Mouse (Mus musculus) adrenal gland, adult 18-20 months (tissue): ENCODE results near the gene Agbl1. TPM values are rescaled to one million over a fixed set of nuclear protein-coding genes. Genes with fewer than 3 reads are reported as not detected.
A peak's percentile ranks its signal among the peaks of the same experiment; 100 is the strongest.

Source experiments
- DNase-seq, 2 experiments: peaks; one replicate each; pipeline ENCODE4 v3.0.0; 2021 to 2022; ENCODE audit warnings: low spot score in 2 of 2
- total RNA-seq, 2 experiments: library from RNA; stranded (reverse); gene quantifications; 1 replicate in 1 of 2; 2 replicates in 1 of 2; pipeline ENCODE4 v1.2.3; 2021

Agbl1 gene
- total RNA-seq, 2 experiments from 2014 or later, result not detected

GRCm38 (mm10) chr7:76911672-76912071 is 682.0 kb downstream of the Agbl1 start:
- DNase-seq, result no peak

- DNase-seq, result no peak
Observed at GRCm38 (mm10) chr7:76918871-76919270, 689.2 kb downstream of the Agbl1 start.

DNA sequence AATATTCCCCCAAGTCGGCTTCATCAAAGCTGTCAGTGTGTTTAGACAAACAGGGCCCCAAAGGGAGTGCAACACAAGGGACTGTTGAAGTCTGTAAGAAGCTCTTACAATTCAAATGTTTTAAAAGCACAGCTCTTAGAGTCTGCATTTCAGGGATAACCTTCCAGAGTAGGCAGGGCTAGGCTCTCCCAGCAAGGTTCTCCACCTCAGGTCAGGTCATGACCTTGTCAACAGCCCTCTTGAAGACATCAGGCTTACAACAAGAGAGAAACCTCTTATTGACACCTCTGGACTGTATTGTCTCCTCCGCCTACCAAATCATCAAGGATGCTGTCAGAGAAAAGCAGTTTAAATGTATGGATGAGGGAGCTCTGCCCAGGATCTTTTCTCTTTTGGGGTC is 692.0 kb downstream of the Agbl1 start:
- no peak for DNase-seq

DNA sequence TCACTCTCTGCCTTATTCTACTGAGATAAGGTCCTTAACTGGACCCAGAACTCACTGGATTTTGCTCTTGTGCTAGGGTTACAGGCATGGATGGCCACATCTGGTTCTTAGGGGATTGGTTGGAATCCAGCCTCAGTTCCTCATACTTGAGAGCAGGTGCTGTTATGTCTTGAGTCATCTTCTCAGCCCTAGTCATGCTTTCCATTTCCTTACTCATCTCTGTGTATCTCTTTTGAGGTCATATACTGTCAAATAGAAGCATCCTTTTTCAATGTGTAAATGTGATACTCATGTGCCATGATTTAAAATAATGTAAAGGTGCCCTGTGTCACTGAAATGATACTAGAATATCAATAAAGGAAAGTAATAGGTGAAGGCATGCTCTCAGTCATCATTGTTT is 705.5 kb downstream of the Agbl1 start:
- DNase-seq, result no peak

GRCm38 (mm10) chr7:76941531-76941930 is 711.8 kb downstream of the Agbl1 start:
- DNase-seq, result peak in 1 of 2 experiments; percentile 18

DNA sequence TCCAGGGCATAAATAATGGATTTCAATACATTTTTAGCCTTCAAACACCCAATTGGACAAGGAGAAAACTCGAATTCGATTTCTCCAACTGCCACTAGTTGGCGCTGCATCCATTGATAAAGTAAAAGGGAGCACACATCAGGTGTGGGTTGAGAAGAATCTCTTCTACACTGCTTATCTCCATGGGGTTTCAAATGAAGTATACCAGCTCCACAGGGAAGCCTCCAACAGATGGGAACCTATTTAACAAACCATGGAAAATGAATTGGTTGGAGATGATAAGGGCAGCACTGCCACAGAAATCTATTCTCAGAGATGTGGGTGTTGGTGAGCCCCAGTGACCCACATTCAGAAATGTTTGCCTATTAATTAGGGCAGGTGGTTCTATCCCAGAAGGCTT is 741.6 kb downstream of the Agbl1 start:
- DNase-seq, result peak; percentile 15 to 23

DNA sequence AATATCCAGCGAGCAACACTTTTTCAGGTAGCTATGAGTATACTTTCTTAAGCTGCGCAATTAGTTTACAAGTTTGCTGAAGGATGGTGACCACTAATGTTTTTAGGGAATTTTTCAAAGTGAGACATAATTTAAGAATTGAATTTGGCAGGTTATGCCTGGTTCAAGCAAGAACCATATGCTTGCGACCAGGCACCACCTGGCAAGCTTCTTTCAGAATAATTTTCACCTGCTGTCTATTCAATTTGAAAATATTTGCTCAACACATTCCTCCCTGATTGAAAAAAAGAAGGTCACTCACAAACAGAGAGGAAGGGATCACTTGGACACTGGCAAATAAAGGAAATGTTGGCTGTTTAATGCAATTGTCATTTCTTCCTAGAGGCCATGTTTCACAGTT is 779.9 kb downstream of the Agbl1 start:
- DNase-seq, result no peak

GRCm38 (mm10) chr7:77029019-77029418 is 799.3 kb downstream of the Agbl1 start:
- no peak for DNase-seq

DNA sequence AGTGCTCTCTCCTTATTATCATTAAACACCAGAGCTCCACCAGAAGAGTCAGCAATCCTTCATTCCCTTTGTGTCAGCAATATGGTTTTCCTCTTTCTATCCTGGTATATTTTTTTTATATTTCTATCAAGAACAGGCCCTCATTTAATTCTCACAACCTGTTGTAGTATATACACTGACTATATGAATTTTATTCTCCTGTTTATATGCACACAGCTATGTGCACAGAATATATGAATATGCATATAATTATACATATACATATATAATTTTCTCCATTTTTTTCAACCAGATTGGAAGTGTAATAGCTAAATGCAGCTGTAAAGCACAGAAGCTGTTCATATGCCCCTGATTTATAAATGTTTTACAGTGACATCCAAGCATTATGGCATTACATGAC is 846.3 kb downstream of the Agbl1 start:
- DNase-seq, result no peak

GRCm38 (mm10) chr7:77087266-77087665 is 857.6 kb downstream of the Agbl1 start:
- no peak for DNase-seq

DNA sequence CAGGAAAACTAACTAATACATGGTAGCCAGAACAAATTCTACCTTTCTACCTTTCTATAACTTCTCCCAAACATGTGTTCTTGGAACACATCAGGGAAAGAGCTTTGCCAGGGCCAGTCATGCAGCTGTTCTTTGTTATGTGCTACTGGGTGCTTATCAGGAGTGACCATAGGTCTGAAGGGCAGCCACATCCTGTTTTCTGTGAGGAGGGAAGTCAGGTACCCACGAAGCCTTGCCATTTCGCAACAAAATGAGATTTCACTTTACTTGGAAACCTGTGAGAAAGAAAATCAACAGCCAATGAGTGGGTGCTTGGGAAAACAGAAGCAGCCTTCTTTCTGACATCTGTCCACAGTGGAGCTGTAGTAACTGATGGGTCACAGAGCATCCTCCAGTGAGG is 865.5 kb downstream of the Agbl1 start:
- DNase-seq, result no peak

GRCm38 (mm10) chr7:77114021-77114420 is 884.3 kb downstream of the Agbl1 start:
- DNase-seq, result no peak

GRCm38 (mm10) chr7:77129045-77129444 is 899.4 kb downstream of the Agbl1 start:
- no peak for DNase-seq

- DNase-seq, result no peak
Observed at GRCm38 (mm10) chr7:77131950-77132349, 902.3 kb downstream of the Agbl1 start.

DNA sequence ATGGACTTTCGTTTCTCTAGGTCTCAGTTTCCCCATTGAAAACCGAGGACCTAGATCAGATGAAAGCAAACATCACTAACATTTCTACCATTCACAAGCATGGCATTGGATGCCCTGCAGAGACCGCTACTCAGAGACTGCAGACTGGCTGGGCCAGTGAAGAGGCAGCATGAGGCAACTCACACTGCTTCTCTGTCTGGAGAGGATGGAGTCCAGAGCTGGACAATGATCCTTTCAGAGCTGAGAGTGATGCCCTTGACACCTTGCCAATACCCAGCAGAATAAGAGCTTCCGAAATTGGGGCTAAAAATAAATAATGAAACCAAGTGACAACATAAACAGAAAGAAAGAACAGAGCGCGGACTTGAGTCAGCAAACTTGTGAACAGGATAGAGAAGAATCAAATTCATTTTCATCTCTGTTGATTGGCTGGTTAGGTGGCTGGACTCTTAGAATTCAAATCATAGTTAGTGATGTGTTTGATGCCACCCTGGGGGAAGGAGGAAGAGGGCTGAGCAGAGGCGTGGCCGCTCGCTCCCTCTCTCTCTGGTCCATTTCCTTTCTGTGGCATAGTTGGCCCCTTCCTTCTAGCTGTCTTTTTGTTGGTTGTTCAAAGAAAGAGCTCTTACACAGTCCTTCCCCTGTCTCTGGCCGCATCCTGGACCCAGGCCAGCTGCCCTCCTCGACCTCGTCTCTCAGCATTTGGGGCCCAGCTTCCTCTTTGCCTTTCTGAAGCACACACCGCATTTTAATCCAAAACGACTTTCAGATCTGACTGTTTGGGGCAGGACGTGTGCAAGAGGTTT is 903.1 kb downstream of the Agbl1 start:
- DNase-seq, result no peak

DNA sequence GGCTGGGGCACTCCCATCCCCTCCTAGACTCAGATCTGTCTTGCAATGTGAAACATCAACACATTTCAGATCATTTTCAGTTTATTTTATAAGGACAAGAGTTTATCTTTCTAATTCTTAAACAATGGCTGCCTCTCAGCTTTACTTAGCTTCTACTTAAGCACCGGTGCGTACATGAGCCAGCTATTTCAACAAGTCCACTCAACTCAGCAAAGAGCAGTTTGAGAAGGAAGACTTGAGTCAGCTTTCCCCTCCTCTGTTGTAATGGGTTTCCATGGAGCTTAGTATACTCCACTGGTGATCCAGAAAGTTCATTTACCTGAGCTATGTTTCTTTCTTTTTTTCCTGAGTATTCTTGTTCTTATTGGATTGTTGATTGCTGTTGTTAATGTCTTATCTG is 905.2 kb downstream of the Agbl1 start:
- DNase-seq, result no peak

DNA sequence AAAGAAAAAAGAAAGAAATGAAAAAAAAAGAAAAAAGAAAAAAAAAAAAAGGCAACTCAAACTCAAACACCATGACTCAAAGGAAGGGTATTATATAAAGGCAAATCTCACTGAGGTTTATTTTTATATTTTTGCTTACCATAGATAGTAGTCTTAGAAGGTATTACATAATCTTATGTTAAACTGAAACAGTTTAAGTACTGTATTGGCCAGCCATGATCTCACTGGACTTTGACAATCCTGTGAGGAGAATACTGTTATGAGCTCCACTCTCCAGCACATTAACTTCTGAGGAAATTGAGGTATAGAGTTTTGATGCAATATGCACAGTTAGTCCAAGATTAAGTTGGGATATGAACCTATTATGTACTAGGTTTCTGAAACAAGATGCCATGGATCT is 909.0 kb downstream of the Agbl1 start:
- no peak for DNase-seq

DNA sequence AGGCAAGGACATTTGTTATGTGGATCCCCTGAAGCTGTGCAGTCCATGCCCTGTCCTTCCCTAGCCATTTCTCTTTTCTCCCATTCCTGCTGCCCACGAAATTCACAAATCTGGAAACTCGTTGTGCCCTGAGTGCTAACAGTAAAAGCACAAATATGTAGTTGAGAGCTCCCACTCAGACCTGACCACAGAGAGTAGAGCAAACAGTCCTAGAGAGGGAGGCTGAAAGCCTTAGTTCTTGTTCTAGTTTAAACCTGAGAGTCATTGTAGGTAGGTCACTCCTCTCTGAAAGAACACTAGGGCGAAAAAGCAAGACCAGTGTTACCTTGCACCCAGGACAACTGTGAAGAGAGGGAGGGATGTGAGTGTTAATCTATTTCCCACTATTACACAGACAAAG is 917.8 kb downstream of the Agbl1 start:
- no peak for DNase-seq

DNA sequence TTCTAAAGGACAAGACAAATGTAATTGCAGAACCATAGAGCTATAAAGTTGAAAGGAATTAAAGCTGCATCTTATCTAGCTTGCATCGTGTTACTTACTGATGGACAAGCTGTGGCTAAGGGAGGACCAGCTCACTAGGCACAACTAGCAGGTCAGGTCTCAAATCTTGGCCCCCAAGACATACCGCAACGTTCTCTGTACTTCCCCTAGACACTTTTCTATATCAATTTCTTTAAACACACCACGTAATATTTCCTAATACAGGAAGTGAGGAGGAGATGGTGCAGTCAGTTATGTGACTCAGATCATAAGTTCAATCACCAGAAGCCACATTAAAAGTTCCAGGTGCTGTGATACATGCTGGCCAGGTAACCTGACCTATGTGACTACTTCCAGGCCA is 919.1 kb downstream of the Agbl1 start:
- no peak for DNase-seq

DNA sequence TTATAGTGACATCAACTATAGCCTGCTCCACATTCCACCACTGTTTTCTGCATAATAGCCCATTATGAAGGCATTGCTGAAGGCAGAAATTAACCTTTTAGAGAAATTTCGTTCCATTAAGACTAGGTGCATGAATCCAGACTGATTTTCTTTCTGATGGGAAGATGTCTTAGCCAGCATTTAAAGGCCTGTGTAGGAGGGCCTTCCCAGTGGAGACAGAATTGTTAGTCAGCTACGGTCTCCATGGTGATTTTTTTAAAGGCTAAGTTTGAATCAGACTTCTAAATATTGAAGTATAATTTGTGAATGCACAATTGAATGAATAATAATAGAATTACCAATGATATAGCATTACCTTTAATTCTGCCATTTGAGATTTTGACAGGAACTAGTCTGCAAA is 920.2 kb downstream of the Agbl1 start:
- DNase-seq, result no peak

- DNase-seq, result no peak
Observed at GRCm38 (mm10) chr7:77152393-77152792, 922.7 kb downstream of the Agbl1 start.

GRCm38 (mm10) chr7:77152909-77153308 is 923.2 kb downstream of the Agbl1 start:
- no peak for DNase-seq

DNA sequence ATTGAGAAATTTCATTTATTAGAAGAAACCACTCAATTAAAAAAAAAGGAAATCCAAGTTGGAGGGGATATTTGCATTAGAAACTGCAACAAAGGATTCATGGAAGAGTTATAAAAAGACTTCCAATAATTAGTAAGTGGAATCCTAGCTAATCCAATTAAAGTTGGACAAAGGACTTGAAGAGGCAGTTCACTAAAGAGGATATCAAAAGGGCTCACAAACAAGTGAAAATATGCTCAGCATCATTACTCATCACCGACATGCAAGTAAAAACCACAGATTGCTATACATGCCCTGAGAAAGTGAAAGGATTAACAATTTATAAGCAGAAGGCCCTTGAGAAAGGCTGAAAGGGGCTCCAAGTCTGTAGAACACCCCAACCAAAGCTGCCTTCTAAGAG is 935.2 kb downstream of the Agbl1 start:
- DNase-seq, result no peak
